Mouse (Mus musculus) myocyte (in vitro differentiated cells): ENCODE results near the gene Csf3r.

Experiments used
- CEBPB ChIP-seq: IDR thresholded peaks from 2 replicates; pipeline ENCODE4 v1.6.1; 2011; ENCODE audit warnings: mild to moderate bottlenecking, moderate library complexity; ENCODE audit not compliant: poor library complexity, insufficient read depth, severe bottlenecking
- E2F4 ChIP-seq: IDR thresholded peaks from one replicate; pipeline ENCODE4 v1.6.1; 2011; ENCODE audit warnings: mild to moderate bottlenecking, control low read depth, moderate library complexity; ENCODE audit not compliant: insufficient read depth
- MAX ChIP-seq: IDR thresholded peaks from one replicate; pipeline ENCODE4 v1.6.1; 2011; ENCODE audit warnings: low read depth, mild to moderate bottlenecking, control low read depth
- MYOD1 ChIP-seq, 3 experiments: IDR thresholded peaks; one replicate each; pipeline ENCODE4 v1.6.1; 2011; ENCODE audit warnings: control low read depth in 2 of 3, low read depth in 2 of 3, mild to moderate bottlenecking in 2 of 3, moderate library complexity in 1 of 3; ENCODE audit not compliant: insufficient read length in 2 of 3, control insufficient read depth in 1 of 3
- MYOG ChIP-seq, 3 experiments: IDR thresholded peaks; one replicate each; pipeline ENCODE4 v1.6.1; 2011; ENCODE audit warnings: control low read depth in 2 of 3, low read depth in 2 of 3, mild to moderate bottlenecking in 2 of 3; ENCODE audit not compliant: insufficient read length in 2 of 3, control insufficient read depth in 1 of 3, insufficient read depth in 1 of 3
- POLR2A ChIP-seq: IDR thresholded peaks from one replicate; pipeline ENCODE4 v1.6.1; 2011; ENCODE audit warnings: low read depth, mild to moderate bottlenecking, control low read depth, moderate library complexity; ENCODE audit not compliant: insufficient read length
- POLR2AphosphoS2 ChIP-seq: IDR thresholded peaks from one replicate; pipeline ENCODE4 v1.6.1; 2011; ENCODE audit warnings: low read depth, control low read depth; ENCODE audit not compliant: insufficient read length
- REST ChIP-seq: IDR thresholded peaks from one replicate; pipeline ENCODE4 v1.6.1; 2011; ENCODE audit warnings: mild to moderate bottlenecking, control low read depth, moderate library complexity; ENCODE audit not compliant: insufficient read depth, insufficient read length
- SRF ChIP-seq: IDR thresholded peaks from one replicate; pipeline ENCODE4 v1.6.1; 2011; ENCODE audit warnings: low read depth; ENCODE audit not compliant: control insufficient read depth, insufficient read length
- TCF12 ChIP-seq: IDR thresholded peaks from one replicate; pipeline ENCODE4 v1.6.1; 2011; ENCODE audit warnings: mild to moderate bottlenecking, control low read depth; ENCODE audit not compliant: poor library complexity, insufficient read depth, severe bottlenecking
- USF1 ChIP-seq: IDR thresholded peaks from one replicate; pipeline ENCODE4 v1.6.1; 2011; ENCODE audit warnings: low read depth, mild to moderate bottlenecking, control low read depth, moderate library complexity

DNA sequence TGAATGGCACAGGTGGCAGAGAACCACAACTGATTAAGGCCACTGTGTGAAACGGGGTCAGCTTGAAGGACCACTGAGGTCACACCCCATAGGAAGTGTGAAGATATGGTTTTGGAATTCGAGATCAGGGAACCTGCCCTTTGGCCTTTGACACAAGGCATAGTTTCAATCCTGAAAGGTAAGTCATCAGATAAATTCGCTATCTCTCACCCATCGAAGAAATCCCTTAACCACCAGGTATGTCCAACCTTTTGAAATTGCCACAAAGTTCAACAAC is 66.4 kb downstream of the Csf3r start:
- TF ChIP-seq POLR2A (no peak), MAX (no peak), E2F4 (no peak), MYOD1 (IDR thresholded peaks at IDR 0.05; ENCODE audit: control insufficient read depth in 1 of 3, insufficient read length in 2 of 3, low read depth in 2 of 3) (no peak), REST (no peak), TCF12 (no peak), POLR2AphosphoS2 (no peak), CEBPB (no peak), MYOG (IDR thresholded peaks at IDR 0.05; ENCODE audit: control insufficient read depth in 1 of 3, insufficient read depth in 1 of 3, insufficient read length in 2 of 3, low read depth in 2 of 3) (no peak), USF1 (no peak), SRF (no peak)
